In genomic region chr4:137667747-137668146, GRCm38 (mm10) we compare ENCODE assay signal across 10 mouse cellular contexts. TPM values are rescaled to one million over a fixed set of nuclear protein-coding genes. Genes with fewer than 3 reads are reported as not detected.
A peak's percentile ranks its signal among the peaks of the same experiment; 100 is the strongest.
DNase-seq lines count a peak whose midpoint lies in the region; ATAC-seq and TF ChIP-seq lines count a peak whose summit lies in the region.
"Had no signal": no experiment of that assay in that cellular context is flagged by ENCODE, and none has a peak within 500 bp of the region (broad histone marks: within the 10 kb centered on the region; RNA-seq: fewer than 3 reads in every experiment).

No protein-coding gene starts in this region.

- no peaks in the 10 kb centered on the region for H3K36me3 ChIP-seq in hindbrain, embryonic 10.5 days
- no peaks in the 10 kb centered on the region for H3K36me3 ChIP-seq in hindbrain, embryonic 11.5 days (ENCODE audit: control insufficient read depth, insufficient read depth, low read length)
- no peaks in the 10 kb centered on the region for H3K36me3 ChIP-seq in neural tube, embryonic 12.5 days
- H3K36me3 ChIP-seq in neural tube, embryonic 15.5 days, result no peaks in the 10 kb centered on the region
- H3K36me3 ChIP-seq: embryonic facial prominence, embryonic 10.5 days; heart, embryonic 10.5 days had no signal

- no peak overlapping the region for H3K4me2 ChIP-seq in hindbrain, embryonic 11.5 days (replicated peaks; ENCODE audit: low read depth, low read length)
- H3K4me2 ChIP-seq in neural tube, embryonic 12.5 days (replicated peaks), result no peak overlapping the region
- peak overlapping the region; percentile 82; the same call in 1 of the 2 replicates for H3K4me2 ChIP-seq in neural tube, embryonic 15.5 days

- no peak overlapping the region for H3K4me3 ChIP-seq in hindbrain, embryonic 10.5 days
- no peak overlapping the region for H3K4me3 ChIP-seq in hindbrain, embryonic 11.5 days (ENCODE audit: low read depth, low read length)
- H3K4me3 ChIP-seq in neural tube, embryonic 12.5 days, result no peak overlapping the region
- peak overlapping the region; percentile 62; the same call in 1 of the 2 replicates for H3K4me3 ChIP-seq in cortical plate, adult 2 months (ENCODE audit: insufficient read depth, low read length)
- no peak overlapping the region for H3K4me3 ChIP-seq in neural tube, embryonic 15.5 days (replicated peaks)
- H3K4me3 ChIP-seq: embryonic facial prominence, embryonic 10.5 days; heart, embryonic 10.5 days had no signal

- no peak overlapping the region for H3K9ac ChIP-seq in hindbrain, embryonic 11.5 days (ENCODE audit: low read depth, low read length)
- H3K9ac ChIP-seq in neural tube, embryonic 12.5 days, result 0 out of 2 replicates have a peak overlapping the region, but pooled peaks have one; percentile 8
- H3K9ac ChIP-seq in neural tube, embryonic 15.5 days (replicated peaks), result no peak overlapping the region

- H3K9me3 ChIP-seq in hindbrain, embryonic 10.5 days, result no peaks in the 10 kb centered on the region
- H3K9me3 ChIP-seq in hindbrain, embryonic 11.5 days (ENCODE audit: control insufficient read depth, low read length), result no peaks in the 10 kb centered on the region
- H3K9me3 ChIP-seq in neural tube, embryonic 12.5 days, result no peaks in the 10 kb centered on the region
- no peaks in the 10 kb centered on the region for H3K9me3 ChIP-seq in neural tube, embryonic 15.5 days (replicated peaks)
- H3K9me3 ChIP-seq: embryonic facial prominence, embryonic 10.5 days; heart, embryonic 10.5 days had no signal

- H3K27ac ChIP-seq in hindbrain, embryonic 10.5 days, result peak overlapping the region; percentile 50
- no peak overlapping the region for H3K27ac ChIP-seq in hindbrain, embryonic 11.5 days (ENCODE audit: low read depth, low read length)
- H3K27ac ChIP-seq in neural tube, embryonic 12.5 days, result no peak overlapping the region
- H3K27ac ChIP-seq in cortical plate, adult 2 months (ENCODE audit: insufficient read depth, low read length), result peak overlapping the region; percentile 33
- no peak overlapping the region for H3K27ac ChIP-seq in neural tube, embryonic 15.5 days (replicated peaks)
- H3K27ac ChIP-seq: embryonic facial prominence, embryonic 10.5 days; heart, embryonic 10.5 days had no signal

- TF ChIP-seq CTCF in cortical plate, adult 2 months (IDR thresholded peaks at IDR 0.05; ENCODE audit: extremely low read depth, insufficient read depth, low read length), result no peak

- H3K27me3 ChIP-seq in hindbrain, embryonic 10.5 days (ENCODE audit: insufficient read depth, poor library complexity, severe bottlenecking), result peaks cover 53% of the 10 kb centered on the region
- H3K27me3 ChIP-seq in hindbrain, embryonic 11.5 days (ENCODE audit: control insufficient read depth, insufficient read depth, low read length), result peaks cover 20% of the 10 kb centered on the region
- peaks cover 32% of the 10 kb centered on the region for H3K27me3 ChIP-seq in neural tube, embryonic 12.5 days (replicated peaks)
- H3K27me3 ChIP-seq in neural tube, embryonic 15.5 days (replicated peaks), result peaks cover 4% of the 10 kb centered on the region; the same call in 1 of the 2 replicates

- DNase-seq in hindbrain, embryonic 10.5 days (ENCODE audit: low spot score), result no peak
- DNase-seq in hindbrain, embryonic 11.5 days (ENCODE audit: low spot score), result no peak
- no peak for DNase-seq in neural tube, embryonic 10.5 days (ENCODE audit: extremely low spot score, low spot score)
- no peak for DNase-seq in layer of hippocampus, adult 18-20 months (ENCODE audit: low spot score in 2 of 2)

- WGBS in hindbrain, embryonic 10.5 days, result 57% methylated on average over 5 of the region's 5 CpGs
- WGBS in hindbrain, embryonic 11.5 days, result 59% methylated on average over 5 of the region's 5 CpGs
- 70% methylated on average over 5 of the region's 5 CpGs for WGBS in neural tube, embryonic 12.5 days
- WGBS in neural tube, embryonic 15.5 days, result 68% methylated on average over 5 of the region's 5 CpGs

- peaks cover 34% of the 10 kb centered on the region for H3K4me1 ChIP-seq in hindbrain, embryonic 10.5 days (replicated peaks)
- H3K4me1 ChIP-seq in hindbrain, embryonic 11.5 days (replicated peaks; ENCODE audit: control insufficient read depth, insufficient read depth, low read length), result 0 out of 2 replicates have a peak, but pooled peaks cover 2% of the 10 kb centered on the region
- H3K4me1 ChIP-seq in neural tube, embryonic 12.5 days, result peaks cover 13% of the 10 kb centered on the region
- H3K4me1 ChIP-seq in cortical plate, adult 2 months (ENCODE audit: control insufficient read depth, insufficient read depth, low read length), result peaks cover 12% of the 10 kb centered on the region
- H3K4me1 ChIP-seq in neural tube, embryonic 15.5 days, result peaks cover 43% of the 10 kb centered on the region

- ATAC-seq in hindbrain, embryonic 11.5 days (ENCODE audit: low FRiP score), result no peak
- no peak for ATAC-seq in neural tube, embryonic 12.5 days (ENCODE audit: low FRiP score, low read depth)
- no peak for ATAC-seq in neural tube, embryonic 15.5 days (ENCODE audit: low FRiP score)
- no peak for ATAC-seq in erythroblast, adult 5-6 weeks (replicated peaks; ENCODE audit: low FRiP score, poor library complexity, severe bottlenecking)

- no peak for TF ChIP-seq POLR2A in cortical plate, adult 2 months (IDR thresholded peaks at IDR 0.05; ENCODE audit: extremely low read depth, insufficient read depth, low read length)

RNA-seq across cellular contexts. Expression of gene Rap1gap, which starts 3.2 kb away (rescaled TPM):
- polyA plus RNA-seq in hindbrain, embryonic 10.5 days (2016; fragmentation: Nextera tagmentation; extraction: Ambion mirVana), result 6.3 and 13.4 TPM in 2 replicates
- polyA plus RNA-seq in hindbrain, embryonic 11.5 days (2014; fragmentation: Nextera tagmentation; extraction: Ambion mirVana), result 8.5 and 9.1 TPM in 2 replicates
- polyA plus RNA-seq in neural tube, embryonic 12.5 days (2016; fragmentation: Nextera tagmentation; extraction: Ambion mirVana), result 18.3 and 24.7 TPM in 2 replicates
- 339 and 383 TPM in 2 replicates for polyA plus RNA-seq in cortical plate, adult 2 months (2012; rRNA removed)
- polyA plus RNA-seq in neural tube, embryonic 15.5 days (2015; fragmentation: Nextera tagmentation; extraction: Ambion mirVana), result 88.5 and 106 TPM in 2 replicates
- total RNA-seq in erythroblast, adult 5-6 weeks (2015; ENCODE audit: low replicate concordance), result not detected in 2 replicates
- not detected in 2 replicates for total RNA-seq in erythroblast, adult 5-6 weeks (2017; ENCODE audit: low replicate concordance)
- 100 to 1,000 TPM; 259 to 271 TPM for total RNA-seq in layer of hippocampus, adult 18-20 months (2021)

Comparison
In these comparisons a context has a peak if more than half of its experiments do, and no peak if none do; other contexts are left out.
1. H3K27ac ChIP-seq: peak in hindbrain, embryonic 10.5 days (single experiment) and cortical plate, adult 2 months (single experiment); none in hindbrain, embryonic 11.5 days (single experiment), neural tube, embryonic 12.5 days (single experiment) and neural tube, embryonic 15.5 days (single experiment).